Mouse (Mus musculus): ENCODE measurements around the gene Ankrd24.
"Not testable (repeated sequence)": the region's sequence is repeated elsewhere in the genome, so short reads cannot be mapped to it uniquely, and the experiment has no call there.

Ankrd24 gene

DNA sequence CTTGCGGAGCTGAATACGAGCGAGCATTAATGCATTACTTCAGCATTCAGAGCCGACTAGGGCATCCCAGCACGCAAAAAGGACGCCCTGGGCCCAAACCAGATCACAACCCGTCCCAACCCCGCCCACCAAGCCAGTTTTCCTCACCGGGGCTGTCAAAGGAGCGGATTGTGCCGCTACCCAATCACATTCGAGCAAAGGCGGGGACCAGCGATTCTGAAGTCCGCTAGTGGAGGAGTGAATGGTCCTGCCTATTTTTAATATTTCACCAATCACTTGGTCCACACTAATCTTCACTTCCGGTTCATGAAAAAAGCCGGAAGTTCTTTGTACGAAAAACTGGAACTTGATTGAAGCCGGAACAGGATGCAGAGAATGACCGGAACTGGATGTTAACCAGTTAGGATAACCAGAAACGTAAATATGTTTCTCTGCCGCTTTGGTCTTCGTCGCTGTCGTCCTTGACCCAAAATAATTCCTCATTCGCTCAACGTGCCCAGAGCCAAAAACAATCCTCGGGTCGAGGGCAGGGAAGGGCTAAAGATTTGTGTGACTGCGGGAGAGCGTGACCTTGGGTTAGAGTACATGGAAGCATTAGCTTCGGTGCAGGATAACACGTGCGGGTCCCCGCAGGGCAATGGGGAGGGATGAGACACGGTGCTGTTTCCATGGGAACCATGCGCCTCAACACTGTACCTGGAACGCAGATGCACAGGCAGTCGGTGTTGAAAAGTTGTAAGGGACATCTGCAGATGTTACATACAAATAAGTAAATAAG is 22.2 kb upstream of the Ankrd24 start, which contains the start of gene BC025920:
Gene BC025920, plus strand, starts transcription at position 297 of the 778 bp plus-strand sequence.
- peak; percentile 81 for DNase-seq

- DNase-seq = no peak
Measured at GRCm38 (mm10) chr10:81608308-81608707, 20.0 kb upstream of the Ankrd24 start.

GRCm38 (mm10) chr10:81612779-81613178 is 15.6 kb upstream of the Ankrd24 start:
- DNase-seq = no peak

DNA sequence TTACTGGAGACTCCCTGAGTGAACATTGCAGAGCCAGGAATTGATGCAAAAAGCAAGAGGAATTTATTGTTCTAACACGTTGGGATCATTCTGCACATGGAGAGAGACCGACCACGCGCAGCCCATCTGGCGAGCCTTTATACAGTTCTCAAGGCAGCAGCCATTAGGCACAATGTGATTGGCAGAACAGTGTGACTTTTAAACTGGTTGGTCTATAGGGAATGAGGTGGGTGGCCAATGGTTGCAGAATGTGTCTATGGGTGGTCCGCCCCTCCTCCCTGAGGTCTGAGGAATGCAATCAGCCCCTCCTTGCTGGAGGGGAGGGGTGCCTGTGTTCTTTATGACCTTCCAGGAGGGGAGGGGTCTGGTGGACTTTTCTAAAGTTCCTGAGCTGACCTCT is 12.9 kb upstream of the Ankrd24 start:
- no peak for DNase-seq

GRCm38 (mm10) chr10:81619976-81620375 is 8.4 kb upstream of the Ankrd24 start:
- DNase-seq = no peak

- DNase-seq = no peak
Measured at GRCm38 (mm10) chr10:81620786-81621185, 7.6 kb upstream of the Ankrd24 start.

DNA sequence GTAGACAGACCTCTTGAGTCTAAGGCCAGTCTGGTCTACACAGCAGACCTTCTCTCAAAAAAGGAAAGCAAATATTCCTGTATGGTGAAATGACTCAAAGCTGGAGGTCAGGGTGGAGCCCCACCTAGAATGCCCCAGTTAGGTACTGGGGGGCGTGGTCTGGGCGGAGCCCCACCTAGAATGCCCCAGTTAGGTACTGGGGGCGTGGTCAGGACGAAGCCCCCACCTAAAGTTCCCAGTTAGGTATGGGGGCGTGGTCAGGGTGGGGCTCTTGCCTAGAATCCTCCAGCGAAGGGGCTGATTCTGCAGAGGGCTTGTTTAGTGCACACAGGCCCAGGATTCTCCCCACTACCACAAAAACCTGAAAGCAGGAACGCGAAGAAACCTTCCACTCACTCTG is 4.9 kb upstream of the Ankrd24 start:
- no peak for DNase-seq

- DNase-seq = no peak
Measured at GRCm38 (mm10) chr10:81626101-81626993, 2.0 kb upstream of the Ankrd24 start.

DNA sequence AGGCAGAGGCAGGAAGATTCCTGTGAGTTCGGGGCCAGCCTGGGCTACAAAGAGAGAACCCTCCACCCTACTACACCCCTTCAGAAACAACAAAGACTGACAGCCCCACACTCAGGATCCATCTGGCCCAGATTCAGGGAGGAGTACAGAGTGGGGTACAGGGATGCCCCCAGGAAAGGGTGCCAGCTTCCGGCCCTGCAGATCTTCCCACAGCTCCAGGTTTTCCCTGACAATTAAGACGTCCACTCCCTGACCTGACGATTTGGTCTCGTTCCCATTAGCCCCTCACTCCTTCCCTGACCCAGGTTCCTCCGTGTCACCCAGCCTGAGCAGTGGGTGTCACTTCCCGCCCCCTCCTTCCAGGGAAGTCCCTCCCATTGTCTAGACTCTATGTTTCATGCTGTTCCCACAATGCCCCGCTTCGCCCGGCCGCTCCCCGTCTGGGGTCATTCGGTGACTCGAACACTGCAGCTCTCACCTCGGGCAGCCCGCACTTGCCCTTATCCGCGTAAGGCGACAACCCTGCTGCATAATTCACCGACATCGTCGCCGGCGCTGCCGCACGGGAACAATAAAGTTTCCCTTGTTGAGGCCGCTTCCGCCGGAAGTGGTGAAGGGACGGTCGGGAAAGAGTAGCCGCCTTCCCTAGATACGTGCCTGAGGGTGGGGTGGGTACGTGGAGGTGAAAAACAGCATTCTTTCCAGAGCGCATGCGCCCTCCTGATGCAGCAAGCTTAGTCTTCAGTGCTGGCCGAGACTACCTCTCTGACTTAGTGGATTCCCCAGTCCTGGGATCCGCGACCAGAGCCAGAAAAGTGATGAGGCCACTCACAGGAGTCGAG is 1.1 kb upstream of the Ankrd24 start, which contains the start of gene Sirt6:
Gene Sirt6, minus strand, starts transcription at position 804 of the 842 bp plus-strand sequence.
- peak; percentile 92 for DNase-seq

DNA sequence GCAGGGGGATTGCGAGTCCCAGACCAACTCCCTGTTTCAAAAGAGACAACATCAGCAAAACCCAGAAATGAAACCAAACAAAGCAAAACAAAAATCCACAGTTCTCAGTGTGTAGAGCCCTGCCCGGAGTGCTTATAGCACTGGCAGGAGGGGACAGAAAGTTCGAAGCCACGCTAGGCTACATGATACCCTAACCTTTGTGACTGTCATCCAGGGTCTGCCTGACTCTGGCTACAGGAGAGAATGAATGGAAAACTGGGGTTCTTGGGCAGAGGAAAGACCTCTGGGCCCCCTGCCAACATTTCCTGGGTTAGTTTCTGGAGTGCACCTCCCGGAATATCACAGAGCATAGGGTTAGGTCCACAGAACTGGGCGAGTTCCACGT is 512 bp upstream of the Ankrd24 start:
- DNase-seq = no peak

GRCm38 (mm10) chr10:81633253-81634099 is 5.1 kb downstream of the Ankrd24 start:
- peak; percentile 91 for DNase-seq

DNA sequence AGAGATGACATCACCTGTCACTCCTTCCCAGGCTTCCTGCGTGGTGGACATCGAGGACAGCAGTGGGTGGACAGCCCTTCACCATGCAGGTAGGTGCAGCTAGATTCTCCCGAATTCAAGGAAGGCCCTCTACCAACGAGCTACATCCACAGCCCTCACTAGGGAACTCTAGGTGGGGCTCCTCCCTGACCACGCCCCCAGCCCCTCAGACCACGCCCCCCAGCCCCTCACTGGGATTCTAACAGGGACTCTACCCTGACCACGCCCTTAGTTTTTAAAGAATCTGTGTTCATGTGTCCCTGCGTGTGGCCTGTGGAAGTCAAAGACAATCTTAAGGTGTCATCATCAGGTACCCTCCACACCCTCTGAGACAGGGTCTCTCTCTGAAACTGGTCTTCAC is 8.0 kb downstream of the Ankrd24 start:
- no peak for DNase-seq

- DNase-seq = no peak
Measured at GRCm38 (mm10) chr10:81638101-81638500, 9.8 kb downstream of the Ankrd24 start.

- not testable (repeated sequence) for DNase-seq
Measured at GRCm38 (mm10) chr10:81640825-81641224, 12.5 kb downstream of the Ankrd24 start.

GRCm38 (mm10) chr10:81641566-81641965 is 13.2 kb downstream of the Ankrd24 start:
- DNase-seq = no peak

- DNase-seq = no peak
Measured at GRCm38 (mm10) chr10:81641978-81642647, 13.8 kb downstream of the Ankrd24 start.

- DNase-seq = no peak
Measured at GRCm38 (mm10) chr10:81642648-81643448, 14.5 kb downstream of the Ankrd24 start.

- DNase-seq = peak; percentile 96
Measured at GRCm38 (mm10) chr10:81643449-81644055, 15.2 kb downstream of the Ankrd24 start.

DNA sequence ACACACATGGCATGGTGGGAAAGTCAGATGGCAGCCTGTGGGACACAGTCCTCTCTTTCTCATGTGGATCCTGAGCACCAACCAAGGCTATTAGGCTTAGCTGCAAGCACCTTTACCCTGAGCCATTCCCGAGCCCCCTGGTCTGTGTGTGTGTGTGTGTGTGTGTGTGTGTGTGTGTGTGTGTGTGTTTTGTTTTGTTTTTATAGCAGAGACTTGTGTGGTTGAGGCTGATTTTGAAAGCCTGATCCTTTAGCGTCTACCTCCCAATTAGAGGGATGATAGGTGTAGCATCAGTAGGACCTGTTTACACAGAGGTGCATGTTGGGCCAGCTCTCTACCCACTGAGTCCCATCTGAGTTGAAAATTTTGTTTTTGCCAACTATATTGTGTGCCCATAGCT is 15.8 kb downstream of the Ankrd24 start:
- no peak for DNase-seq

DNA sequence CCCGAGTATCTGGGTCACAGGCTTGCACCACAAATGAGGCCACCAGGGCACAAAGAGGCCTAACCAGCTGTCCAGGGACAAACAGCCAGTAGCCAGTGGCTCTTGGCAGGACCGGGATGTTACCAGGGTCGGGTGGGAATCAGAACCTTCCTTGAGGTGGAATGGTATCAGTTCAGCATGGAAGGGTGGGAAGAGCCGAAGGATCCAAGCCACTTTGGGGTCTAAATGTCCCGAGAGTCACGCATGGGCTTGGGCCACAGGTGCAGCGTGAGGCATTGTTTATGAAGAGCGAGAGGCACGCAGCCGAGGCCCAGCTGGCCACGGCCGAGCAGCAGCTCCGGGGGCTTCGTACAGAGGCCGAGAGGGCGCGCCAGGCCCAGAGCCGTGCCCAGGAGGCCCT is 16.4 kb downstream of the Ankrd24 start:
- no peak for DNase-seq

Measured in thymus, postnatal 25 days (tissue).